Mouse (Mus musculus): Measurements from ENCODE around the gene Cep112. TPM values are rescaled to one million over a fixed set of nuclear protein-coding genes. Genes with fewer than 3 reads are reported as not detected.

The Cep112 gene
- total RNA-seq, 1 experiment: 0.85 TPM

GRCm38 (mm10) chr11:108877520-108877919, 452.5 kb downstream of the Cep112 start:
- no peak overlapping the region for H3K9ac ChIP-seq (ENCODE audit: insufficient read depth, low read depth, low read length, poor library complexity, severe bottlenecking)
- no peak overlapping the region for H3K4me3 ChIP-seq (ENCODE audit: insufficient read depth in 1 of 2, low read depth in 1 of 2, low read length in 2 of 2, poor library complexity in 1 of 2, severe bottlenecking in 1 of 2)
- no peaks in the 10 kb centered on the region for H3K4me1 ChIP-seq (ENCODE audit: control insufficient read depth in 2 of 2, insufficient read depth in 2 of 2, low read length in 2 of 2, poor library complexity in 1 of 2)
- H3K9me3 ChIP-seq (ENCODE audit: control insufficient read depth, insufficient read depth, low read depth, low read length): no peaks in the 10 kb centered on the region
- TF ChIP-seq ZNF384 (IDR thresholded peaks at IDR 0.05; ENCODE audit: low read depth, low read length) (no peak), MAFK (IDR thresholded peaks at IDR 0.05; ENCODE audit: insufficient read depth, low read depth, low read length) (no peak), CHD2 (IDR thresholded peaks at IDR 0.05; ENCODE audit: low read depth, low read length) (no peak)
- H3K27ac ChIP-seq (ENCODE audit: insufficient read depth, low read depth, low read length, poor library complexity, severe bottlenecking): no peak overlapping the region
- no peaks in the 10 kb centered on the region for H3K36me3 ChIP-seq (ENCODE audit: control insufficient read depth, insufficient read depth, low read length, poor library complexity, severe bottlenecking)
- no peak for DNase-seq (ENCODE audit: low read depth, low spot score)
- in situ Hi-C loops (cut with MboI; ENCODE audit: low sequenced_read_pairs in 2 of 2, unreplicated experiment in 2 of 2): no loop called here

GRCm38 (mm10) chr11:108880546-108880945, 455.6 kb downstream of the Cep112 start:
- in situ Hi-C loops (cut with MboI; ENCODE audit: low sequenced_read_pairs in 2 of 2, unreplicated experiment in 2 of 2): no loop called here
- H3K27ac ChIP-seq (ENCODE audit: insufficient read depth, low read depth, low read length, poor library complexity, severe bottlenecking): no peak overlapping the region
- DNase-seq (ENCODE audit: low read depth, low spot score): no peak
- peaks cover 0 to 2% of the 10 kb centered on the region in 2 experiments; a peak in 1 of 4 replicates for H3K4me1 ChIP-seq (ENCODE audit: control insufficient read depth in 2 of 2, insufficient read depth in 2 of 2, low read length in 2 of 2, poor library complexity in 1 of 2)
- H3K9me3 ChIP-seq (ENCODE audit: control insufficient read depth, insufficient read depth, low read depth, low read length): no peaks in the 10 kb centered on the region
- no peak overlapping the region for H3K9ac ChIP-seq (ENCODE audit: insufficient read depth, low read depth, low read length, poor library complexity, severe bottlenecking)
- H3K36me3 ChIP-seq (ENCODE audit: control insufficient read depth, insufficient read depth, low read length, poor library complexity, severe bottlenecking): no peaks in the 10 kb centered on the region
- H3K4me3 ChIP-seq (ENCODE audit: insufficient read depth in 1 of 2, low read depth in 1 of 2, low read length in 2 of 2, poor library complexity in 1 of 2, severe bottlenecking in 1 of 2): no peak overlapping the region
- TF ChIP-seq MAFK (IDR thresholded peaks at IDR 0.05; ENCODE audit: insufficient read depth, low read depth, low read length) (no peak), CHD2 (IDR thresholded peaks at IDR 0.05; ENCODE audit: low read depth, low read length) (no peak), ZC3H11A (IDR thresholded peaks at IDR 0.05; ENCODE audit: borderline replicate concordance, low read depth, low read length) (no peak), ZNF384 (IDR thresholded peaks at IDR 0.05; ENCODE audit: low read depth, low read length) (no peak), HCFC1 (IDR thresholded peaks at IDR 0.05; ENCODE audit: borderline replicate concordance, insufficient read depth, low read length) (no peak)

- no peak overlapping the region for H3K27ac ChIP-seq (ENCODE audit: insufficient read depth, low read depth, low read length, poor library complexity, severe bottlenecking)
- TF ChIP-seq ZNF384 (IDR thresholded peaks at IDR 0.05; ENCODE audit: low read depth, low read length) (no peak), HCFC1 (IDR thresholded peaks at IDR 0.05; ENCODE audit: borderline replicate concordance, insufficient read depth, low read length) (no peak), MAFK (IDR thresholded peaks at IDR 0.05; ENCODE audit: insufficient read depth, low read depth, low read length) (no peak), CHD2 (IDR thresholded peaks at IDR 0.05; ENCODE audit: low read depth, low read length) (no peak), ZC3H11A (IDR thresholded peaks at IDR 0.05; ENCODE audit: borderline replicate concordance, low read depth, low read length) (no peak)
Measured at GRCm38 (mm10) chr11:108881662-108882061, 456.7 kb downstream of the Cep112 start.

GRCm38 (mm10) chr11:108885276-108885896, 460.4 kb downstream of the Cep112 start:
- no peak for DNase-seq (ENCODE audit: low read depth, low spot score)
- no peak for TF ChIP-seq ZC3H11A (IDR thresholded peaks at IDR 0.05; ENCODE audit: borderline replicate concordance, low read depth, low read length)
- TF ChIP-seq HCFC1 (IDR thresholded peaks at IDR 0.05; ENCODE audit: borderline replicate concordance, insufficient read depth, low read length): no peak
- TF ChIP-seq CHD2 (IDR thresholded peaks at IDR 0.05; ENCODE audit: low read depth, low read length): no peak
- TF ChIP-seq MAFK (IDR thresholded peaks at IDR 0.05; ENCODE audit: insufficient read depth, low read depth, low read length): no peak
- TF ChIP-seq ZNF384 (IDR thresholded peaks at IDR 0.05; ENCODE audit: low read depth, low read length): no peak
- Histone ChIP-seq H3K9ac (ENCODE audit: insufficient read depth, low read depth, low read length, poor library complexity, severe bottlenecking) (no peak overlapping the region), H3K9me3 (ENCODE audit: control insufficient read depth, insufficient read depth, low read depth, low read length) (no peaks in the 10 kb centered on the region), H3K27ac (ENCODE audit: insufficient read depth, low read depth, low read length, poor library complexity, severe bottlenecking) (no peak overlapping the region), H3K4me1 (ENCODE audit: control insufficient read depth in 2 of 2, insufficient read depth in 2 of 2, low read length in 2 of 2, poor library complexity in 1 of 2) (peaks cover 0 to 16% of the 10 kb centered on the region in 2 experiments; a peak in 1 of 4 replicates), H3K36me3 (ENCODE audit: control insufficient read depth, insufficient read depth, low read length, poor library complexity, severe bottlenecking) (no peaks in the 10 kb centered on the region), H3K4me3 (ENCODE audit: insufficient read depth in 1 of 2, low read depth in 1 of 2, low read length in 2 of 2, poor library complexity in 1 of 2, severe bottlenecking in 1 of 2) (no peak overlapping the region)
- in situ Hi-C loops (cut with MboI; ENCODE audit: low sequenced_read_pairs in 2 of 2, unreplicated experiment in 2 of 2): no loop called here

More at GRCm38 (mm10) chr11:108881662-108882061, 456.7 kb downstream of the Cep112 start:
- H3K36me3 ChIP-seq (ENCODE audit: control insufficient read depth, insufficient read depth, low read length, poor library complexity, severe bottlenecking): no peaks in the 10 kb centered on the region
- DNase-seq (ENCODE audit: low read depth, low spot score): no peak
- H3K4me1 ChIP-seq (ENCODE audit: control insufficient read depth in 2 of 2, insufficient read depth in 2 of 2, low read length in 2 of 2, poor library complexity in 1 of 2): peaks cover 0 to 2% of the 10 kb centered on the region in 2 experiments; a peak in 1 of 4 replicates
- in situ Hi-C loops (cut with MboI; ENCODE audit: low sequenced_read_pairs in 2 of 2, unreplicated experiment in 2 of 2): no loop called here
- H3K9me3 ChIP-seq (ENCODE audit: control insufficient read depth, insufficient read depth, low read depth, low read length): no peaks in the 10 kb centered on the region
- H3K4me3 ChIP-seq (ENCODE audit: insufficient read depth in 1 of 2, low read depth in 1 of 2, low read length in 2 of 2, poor library complexity in 1 of 2, severe bottlenecking in 1 of 2): no peak overlapping the region
- no peak overlapping the region for H3K9ac ChIP-seq (ENCODE audit: insufficient read depth, low read depth, low read length, poor library complexity, severe bottlenecking)

Measured in ES-E14 (cell line).